Mouse (Mus musculus) heart, embryonic 14.5 days (tissue): ENCODE data around the gene Spib. TPM values are rescaled to one million over a fixed set of nuclear protein-coding genes. Genes with fewer than 3 reads are reported as not detected.

Experiments
- ATAC-seq: fragments of 200-750 bp; cut with Nextera tagmentation; 2 replicates; pipeline ENCODE4 v1.8.0; 2017; ENCODE audit warnings: low read depth, moderate TSS enrichment; ENCODE audit not compliant: insufficient number of reproducible peaks, insufficient read depth, low FRiP score
- H3K27ac ChIP-seq, 2 experiments: fragments of 200-500 bp in 1 of 2; fragments of 300-500 bp in 1 of 2; sonication (generic) in 1 of 2; replicated peaks in 1 of 2; 2 replicates each; pipeline ENCODE4 v1.5.1; 2012 to 2014; ENCODE audit warnings: low read depth in 2 of 2, low read length in 2 of 2, control low read depth in 1 of 2, mild to moderate bottlenecking in 1 of 2, mixed read lengths in 1 of 2; ENCODE audit not compliant: control insufficient read depth in 1 of 2, insufficient read depth in 1 of 2
- H3K27me3 ChIP-seq: fragments of 300-500 bp; sonication (generic); 2 replicates; pipeline ENCODE4 v1.6.1; 2014; ENCODE audit warnings: mild to moderate bottlenecking, low read length, control low read depth; ENCODE audit not compliant: control insufficient read depth, insufficient read depth
- H3K36me3 ChIP-seq: fragments of 300-500 bp; sonication (generic); 2 replicates; pipeline ENCODE4 v1.6.1; 2014; ENCODE audit warnings: mild to moderate bottlenecking, control low read depth, low read length, mixed read lengths; ENCODE audit not compliant: control insufficient read depth, insufficient read depth
- H3K4me1 ChIP-seq, 2 experiments: fragments of 200-500 bp in 1 of 2; fragments of 300-500 bp in 1 of 2; sonication (generic) in 1 of 2; 2 replicates each; pipeline ENCODE4 v1.6.1; 2012 to 2014; ENCODE audit warnings: low read length in 2 of 2, control low read depth in 1 of 2, mixed read lengths in 1 of 2; ENCODE audit not compliant: control insufficient read depth in 2 of 2, insufficient read depth in 2 of 2
- H3K4me2 ChIP-seq: fragments of 300-500 bp; sonication (generic); 2 replicates; pipeline ENCODE4 v1.6.1; 2014; ENCODE audit warnings: mild to moderate bottlenecking, low read length
- H3K4me3 ChIP-seq, 2 experiments: fragments of 200-500 bp in 1 of 2; fragments of 300-500 bp in 1 of 2; sonication (generic) in 1 of 2; 2 replicates each; pipeline ENCODE4 v1.5.1; 2012 to 2014; ENCODE audit warnings: low read length in 2 of 2, mild to moderate bottlenecking in 2 of 2, control low read depth in 1 of 2, low read depth in 1 of 2, moderate library complexity in 1 of 2; ENCODE audit not compliant: control insufficient read depth in 1 of 2, insufficient read depth in 1 of 2
- H3K9ac ChIP-seq: fragments of 300-500 bp; sonication (generic); 2 replicates; pipeline ENCODE4 v1.6.1; 2014; ENCODE audit warnings: mild to moderate bottlenecking, low read length
- H3K9me3 ChIP-seq: fragments of 300-500 bp; sonication (generic); 2 replicates; pipeline ENCODE4 v1.6.1; 2016; ENCODE audit warnings: low read length, control low read depth; ENCODE audit not compliant: control insufficient read depth
- WGBS: fragments of 180-500 bp; shearing (Covaris S2); extraction: QIAGEN DNeasy Blood & Tissue Kit; methylation state at CpG from one replicate; pipeline ENCODE4 v1.1.7; 2014; 5-methylcytosine and 5-hydroxymethylcytosine counted together
- polyA plus RNA-seq: library from polyadenylated mRNA; unstranded; fragments of >200 nt; fragmentation: Nextera tagmentation; extraction: Ambion mirVana; gene quantifications from 2 replicates; pipeline ENCODE4 v1.2.1, GENCODE M21; 2014

Spib gene
- polyA plus RNA-seq, 1 experiment from 2014 or later, result not detected

DNA sequence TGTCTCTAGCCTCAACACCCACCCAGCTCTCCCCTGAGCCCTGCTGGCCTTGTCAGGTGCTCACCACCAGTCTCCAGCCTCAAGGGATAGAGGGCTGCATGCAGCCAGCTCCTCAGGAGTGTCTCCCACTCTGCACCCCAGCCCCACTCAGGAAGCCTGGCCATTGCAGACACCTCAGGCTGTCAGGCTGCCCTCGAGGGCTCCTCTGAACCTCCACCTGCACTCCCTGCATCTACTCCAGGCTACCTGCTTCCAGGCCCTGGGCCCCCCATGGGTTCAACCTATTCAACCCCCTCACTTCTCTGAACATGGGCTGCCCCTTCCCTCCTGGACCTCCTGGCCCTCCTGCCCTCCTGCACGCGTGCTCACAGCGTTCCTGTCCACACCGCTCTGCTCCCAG, 40.5 kb downstream of the Spib start:
- no peak overlapping the region for H3K4me2 ChIP-seq
- H3K9me3 ChIP-seq, result no peaks in the 10 kb centered on the region
- no peak overlapping the region for H3K27ac ChIP-seq
- no peak overlapping the region for H3K9ac ChIP-seq
- no peak for ATAC-seq
- peaks cover 9 to 18% of the 10 kb centered on the region in 2 experiments for H3K4me1 ChIP-seq
- H3K4me3 ChIP-seq, result no peak overlapping the region
- WGBS, result 94% methylated on average over 5 of the region's 5 CpGs
- H3K27me3 ChIP-seq, result no peaks in the 10 kb centered on the region
- H3K36me3 ChIP-seq, result peaks cover 60% of the 10 kb centered on the region

DNA sequence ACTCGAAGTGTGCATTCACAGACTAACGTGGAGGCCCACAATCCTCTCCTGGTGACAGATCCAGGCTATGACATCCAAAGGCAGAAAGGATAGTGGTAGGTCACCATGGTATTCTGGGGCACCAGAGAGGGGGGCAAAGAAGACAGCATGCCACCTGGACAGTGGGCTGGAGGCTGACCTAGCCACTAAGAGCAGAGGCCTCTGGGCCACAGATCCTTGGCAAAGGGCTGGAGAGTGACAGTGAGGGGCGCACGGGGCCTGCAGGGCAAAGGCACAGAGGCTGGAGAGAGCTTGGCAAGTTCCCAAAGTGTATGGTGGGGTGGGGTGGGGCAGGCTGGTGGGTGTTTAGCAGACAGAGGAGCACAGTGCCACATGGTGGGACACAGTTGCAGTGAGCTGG, 41.6 kb downstream of the Spib start:
- no peak overlapping the region for H3K27ac ChIP-seq
- H3K4me2 ChIP-seq, result no peak overlapping the region
- peaks cover 5 to 13% of the 10 kb centered on the region in 2 experiments for H3K4me1 ChIP-seq
- no peaks in the 10 kb centered on the region for H3K9me3 ChIP-seq
- no peak overlapping the region for H3K4me3 ChIP-seq
- H3K9ac ChIP-seq, result no peak overlapping the region
- H3K27me3 ChIP-seq, result no peaks in the 10 kb centered on the region
- no peak for ATAC-seq
- H3K36me3 ChIP-seq, result peaks cover 69% of the 10 kb centered on the region
- WGBS, result 71% methylated on average over 4 of the region's 4 CpGs

DNA sequence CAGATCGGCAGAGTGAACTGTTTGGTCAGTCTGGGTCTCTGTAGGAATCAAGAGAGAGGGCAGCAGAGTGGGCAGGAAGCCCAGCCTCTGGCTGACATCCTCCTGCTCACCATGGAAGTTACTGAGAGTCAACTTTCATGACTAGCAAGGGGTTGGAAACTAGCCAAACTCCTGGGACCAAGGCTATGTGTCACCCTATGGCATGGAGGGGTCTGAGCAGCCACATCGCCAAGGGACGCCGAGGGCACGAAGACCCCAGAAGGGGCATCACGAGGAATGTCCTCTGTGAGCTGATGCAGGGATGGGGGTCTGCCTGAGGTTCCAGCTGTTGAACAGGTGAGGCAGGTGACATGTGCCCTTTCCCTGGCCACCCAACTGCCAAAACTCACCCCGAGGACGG, 43.3 kb downstream of the Spib start:
- Histone ChIP-seq H3K27me3 (no peaks in the 10 kb centered on the region), H3K4me3 (no peak overlapping the region), H3K9me3 (no peaks in the 10 kb centered on the region), H3K4me1 (peaks cover 2 to 12% of the 10 kb centered on the region in 2 experiments; a peak in 1 of 4 replicates), H3K27ac (no peak overlapping the region), H3K9ac (no peak overlapping the region), H3K4me2 (no peak overlapping the region), H3K36me3 (peaks cover 75% of the 10 kb centered on the region)
- WGBS, result 88% methylated on average over 8 of the region's 8 CpGs
- ATAC-seq, result no peak

DNA sequence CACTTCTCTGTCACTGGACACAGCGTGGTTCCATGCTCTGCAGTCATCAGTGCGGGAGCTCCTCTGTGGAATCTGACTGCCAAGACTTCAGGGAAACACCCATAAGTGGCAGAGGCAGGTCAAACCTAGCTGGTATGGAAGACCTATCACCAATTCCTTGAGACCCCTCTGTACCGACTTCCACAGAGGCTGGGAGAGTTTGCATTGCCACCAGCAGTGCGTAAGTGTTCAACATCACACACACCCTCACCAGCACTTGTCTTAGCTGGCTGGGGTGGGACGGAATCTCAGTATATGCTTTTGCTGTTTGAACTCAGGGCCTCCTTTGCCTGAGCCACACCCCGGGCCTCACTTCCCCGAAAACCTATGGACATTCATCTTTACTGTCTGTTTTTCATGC, 43.9 kb downstream of the Spib start:
- Histone ChIP-seq H3K36me3 (peaks cover 69% of the 10 kb centered on the region), H3K27me3 (no peaks in the 10 kb centered on the region), H3K4me3 (no peak overlapping the region), H3K4me2 (no peak overlapping the region), H3K27ac (no peak overlapping the region), H3K9me3 (no peaks in the 10 kb centered on the region), H3K9ac (no peak overlapping the region), H3K4me1 (peaks cover 2 to 12% of the 10 kb centered on the region in 2 experiments; a peak in 1 of 4 replicates)
- no peak for ATAC-seq
- WGBS, result 81% methylated on average over 7 of the region's 7 CpGs

DNA sequence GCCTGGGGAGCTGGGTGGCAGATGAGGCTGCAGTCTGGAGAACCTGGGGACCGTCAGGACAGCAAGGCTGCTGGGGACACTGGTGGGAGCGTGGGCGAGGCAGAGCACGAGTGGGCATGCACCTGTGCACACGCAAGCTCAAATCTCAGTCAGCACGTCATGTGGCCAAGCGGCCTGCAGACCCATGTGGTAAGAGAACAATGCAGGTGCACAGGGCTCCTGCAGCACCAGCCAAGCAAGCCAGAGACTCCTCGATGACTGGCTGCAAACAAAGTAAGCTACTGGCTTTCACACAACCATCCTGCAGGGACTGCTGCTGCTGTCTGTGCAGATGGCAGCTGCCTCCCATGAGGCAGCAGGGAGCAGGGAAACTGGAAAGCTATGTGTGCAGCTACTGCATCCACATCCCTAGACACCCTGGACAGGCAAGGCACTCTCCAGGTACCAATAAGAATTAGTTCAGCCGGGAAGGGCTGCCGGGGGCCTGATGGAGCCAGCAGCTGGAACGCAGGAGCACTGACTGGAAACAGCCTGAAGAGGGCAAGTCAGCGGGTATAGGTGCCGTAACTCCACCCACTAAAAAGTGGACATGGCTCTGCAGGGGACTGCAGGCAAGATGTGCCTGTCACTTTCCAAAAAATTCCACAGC, 44.8 kb downstream of the Spib start:
- H3K4me2 ChIP-seq, result no peak overlapping the region
- H3K9me3 ChIP-seq, result no peaks in the 10 kb centered on the region
- peak overlapping the region; percentile 2 to 55; a peak in 3 of 4 replicates for H3K27ac ChIP-seq
- 0 out of 2 replicates have a peak, but pooled peaks have one; percentile 7 for ATAC-seq
- no peak overlapping the region for H3K4me3 ChIP-seq
- no peaks in the 10 kb centered on the region for H3K27me3 ChIP-seq
- 34% methylated on average over 13 of the region's 13 CpGs for WGBS
- H3K4me1 ChIP-seq, result peaks cover 2 to 18% of the 10 kb centered on the region in 2 experiments; a peak in 2 of 4 replicates
- no peak overlapping the region for H3K9ac ChIP-seq
- H3K36me3 ChIP-seq, result peaks cover 60% of the 10 kb centered on the region

DNA sequence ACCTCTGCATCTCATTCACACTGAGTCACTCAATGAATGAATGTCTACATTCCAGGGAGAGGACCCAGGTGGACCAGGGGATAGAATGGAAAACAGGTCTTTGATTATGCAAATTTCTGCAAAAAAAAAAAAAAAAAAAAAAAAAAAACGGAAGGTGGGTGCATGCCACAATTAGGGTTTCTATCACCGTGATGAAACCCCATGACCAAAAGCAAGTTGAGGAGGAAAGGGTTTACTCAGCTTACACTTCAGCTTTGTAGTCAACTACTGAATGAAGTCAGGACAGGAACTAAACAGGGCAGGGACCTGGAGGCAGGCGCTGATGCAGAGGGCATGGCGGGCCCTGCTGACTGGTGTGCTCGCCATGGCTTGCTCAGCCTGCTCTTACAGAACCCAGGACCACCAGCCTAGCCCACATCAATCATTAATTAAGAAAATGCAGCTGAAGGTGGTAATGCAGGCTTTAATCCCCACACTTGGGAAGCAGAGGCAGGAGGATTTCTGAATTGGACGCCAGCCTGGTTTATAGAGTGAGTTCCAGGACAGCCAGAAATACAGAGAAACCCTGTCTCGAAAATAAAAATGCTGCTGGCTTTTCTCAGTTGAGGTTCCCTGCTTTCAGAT, 46.2 kb downstream of the Spib start:
- Histone ChIP-seq H3K9me3 (no peaks in the 10 kb centered on the region), H3K4me2 (0 out of 2 replicates have a peak overlapping the region, but pooled peaks have one; percentile 48), H3K36me3 (peaks cover 46% of the 10 kb centered on the region), H3K9ac (no peak overlapping the region), H3K4me3 (no peak overlapping the region), H3K27me3 (no peaks in the 10 kb centered on the region), H3K4me1 (peaks cover 2 to 18% of the 10 kb centered on the region in 2 experiments; a peak in 2 of 4 replicates), H3K27ac (peak overlapping the region in 1 of 2 experiments; percentile 53; a peak in 2 of 4 replicates)
- no peak for ATAC-seq
- 65% methylated on average over 7 of the region's 7 CpGs for WGBS

DNA sequence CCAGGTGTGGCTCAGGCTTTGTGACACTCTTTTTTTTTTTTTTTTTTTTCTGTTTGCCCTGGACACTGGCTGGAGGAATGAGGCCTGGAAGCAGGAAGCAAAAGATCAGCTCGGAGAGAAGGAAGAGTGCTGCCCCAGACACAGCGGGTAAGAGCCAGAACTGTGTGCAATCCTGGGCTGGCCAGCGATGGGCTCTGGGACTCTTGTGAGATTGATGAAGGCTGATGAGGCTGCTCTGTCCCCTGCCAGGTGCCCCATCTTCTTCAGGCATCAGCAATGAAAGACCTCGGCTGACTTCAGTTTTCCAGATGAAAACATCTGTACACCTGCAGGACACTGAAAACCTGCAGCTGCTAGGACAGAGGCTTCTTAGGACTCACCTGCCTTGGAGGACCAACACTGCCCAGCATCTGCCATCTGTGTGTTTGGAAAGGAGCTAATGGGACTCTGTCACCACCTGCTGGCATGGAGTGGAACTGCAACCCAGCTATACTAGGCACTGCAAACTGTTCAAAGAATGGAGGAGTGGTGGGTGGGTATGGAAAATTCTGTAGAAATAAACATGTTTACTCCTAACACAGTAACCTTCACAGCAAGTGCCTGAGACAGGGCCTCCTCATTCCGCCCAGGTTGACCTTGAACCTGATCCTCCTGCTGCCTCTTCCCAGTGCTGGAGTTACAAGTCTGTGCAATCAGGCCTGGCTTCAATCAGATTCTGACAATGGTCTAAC, 46.9 kb downstream of the Spib start:
- Histone ChIP-seq H3K4me1 (peaks cover 0 to 15% of the 10 kb centered on the region in 2 experiments; a peak in 3 of 4 replicates), H3K27me3 (no peaks in the 10 kb centered on the region), H3K36me3 (peaks cover 40% of the 10 kb centered on the region), H3K4me2 (peak overlapping the region; percentile 48; the same call in 1 of the 2 replicates), H3K9ac (0 out of 2 replicates have a peak overlapping the region, but pooled peaks have one; percentile 21), H3K27ac (peak overlapping the region in 1 of 2 experiments; percentile 53; a peak in 2 of 4 replicates), H3K9me3 (no peaks in the 10 kb centered on the region), H3K4me3 (0 out of 4 replicates have a peak overlapping the region, but pooled peaks of 1 of the 2 experiments have one; percentile 9)
- 27% methylated on average over 5 of the region's 5 CpGs for WGBS
- no peak for ATAC-seq
